Mouse (Mus musculus): Measurements from ENCODE around the gene Ssbp3.

- TF ChIP-seq EP300 (IDR thresholded peaks at IDR 0.05; ENCODE audit: low read depth) (no peak), CTCF (IDR thresholded peaks at IDR 0.05; ENCODE audit: low read depth) (no peak)
Measured at GRCm38 (mm10) chr4:106948546-106948945, 38.0 kb downstream of the Ssbp3 start.
